Mouse (Mus musculus) bone marrow macrophage, adult 2 months (primary cell): ENCODE measurements around the gene G6pc. TPM values are rescaled to one million over a fixed set of nuclear protein-coding genes. Genes with fewer than 3 reads are reported as not detected.
A peak's percentile ranks its signal among the peaks of the same experiment; 100 is the strongest.

Experiments used
- H3K27ac ChIP-seq: 2 replicates; pipeline ENCODE4 v1.5.1; 2012; ENCODE audit warnings: low read depth, low read length; ENCODE audit not compliant: insufficient read depth
- H3K4me1 ChIP-seq: 2 replicates; pipeline ENCODE4 v1.6.1; 2012; ENCODE audit warnings: low read length; ENCODE audit not compliant: control insufficient read depth, insufficient read depth
- H3K4me3 ChIP-seq: 2 replicates; pipeline ENCODE4 v1.5.1; 2012; ENCODE audit warnings: mild to moderate bottlenecking, low read length, moderate library complexity; ENCODE audit not compliant: insufficient read depth
- CTCF ChIP-seq: IDR thresholded peaks from 2 replicates; pipeline ENCODE4 v1.5.1; 2012; ENCODE audit warnings: low read depth, mild to moderate bottlenecking, low read length, moderate library complexity
- POLR2A ChIP-seq: IDR thresholded peaks from 2 replicates; pipeline ENCODE4 v1.6.1; 2012; ENCODE audit warnings: mild to moderate bottlenecking, low read depth, low read length, borderline replicate concordance
- polyA plus RNA-seq: library from polyadenylated mRNA; stranded (reverse); fragments of >200 nt; gene quantifications from 2 replicates; pipeline ENCODE4 v1.2.4, GENCODE M21; 2012; ENCODE audit not compliant: missing spikeins, insufficient read depth, insufficient read length

Gene G6pc
- polyA plus RNA-seq, 1 experiment: not detected

DNA sequence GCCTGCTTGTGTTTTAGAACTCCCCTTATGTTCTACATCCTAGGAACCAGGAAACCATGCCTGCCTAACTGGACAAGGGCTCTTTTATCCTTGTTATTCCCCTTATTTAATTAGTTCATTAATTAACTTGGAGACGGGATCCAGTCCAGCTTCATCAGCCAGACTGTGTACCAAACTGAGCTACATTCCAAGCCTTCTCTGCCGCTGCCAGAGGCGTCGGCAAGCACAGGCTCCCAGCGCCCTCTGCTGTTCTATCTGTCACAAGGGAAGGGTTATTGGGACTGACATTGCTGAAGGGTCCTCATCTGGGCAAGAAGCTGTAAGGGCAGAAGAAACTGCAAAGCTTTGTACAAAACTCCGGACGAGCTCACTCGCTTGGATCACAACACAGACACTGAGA is 27.7 kb downstream of the G6pc start:
- Histone ChIP-seq H3K4me3 (no peak overlapping the region), H3K4me1 (peaks cover 11% of the 10 kb centered on the region), H3K27ac (no peak overlapping the region)
- peak; percentile 76 for TF ChIP-seq CTCF
- TF ChIP-seq POLR2A: no peak

DNA sequence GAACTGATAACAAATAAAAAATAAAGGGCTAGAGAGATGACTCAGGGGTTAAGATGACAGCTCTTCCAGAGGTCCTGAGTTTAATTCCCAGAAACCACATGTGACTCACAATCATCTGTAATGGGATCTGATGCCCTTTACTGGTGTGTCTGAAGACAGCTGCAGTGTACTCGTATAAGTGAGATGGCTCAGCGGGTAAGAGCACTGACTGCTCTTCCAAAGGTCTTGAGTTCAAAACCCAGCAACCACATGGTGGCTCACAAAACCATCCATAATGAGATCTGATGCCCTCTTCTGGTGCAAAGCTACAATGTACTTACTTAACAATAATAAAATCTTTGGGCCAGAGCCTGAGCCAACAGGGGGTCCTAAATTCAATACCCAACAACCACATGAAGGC is 47.9 kb downstream of the G6pc start:
- TF ChIP-seq CTCF (no peak), POLR2A (no peak)
- H3K27ac ChIP-seq: no peak overlapping the region

DNA sequence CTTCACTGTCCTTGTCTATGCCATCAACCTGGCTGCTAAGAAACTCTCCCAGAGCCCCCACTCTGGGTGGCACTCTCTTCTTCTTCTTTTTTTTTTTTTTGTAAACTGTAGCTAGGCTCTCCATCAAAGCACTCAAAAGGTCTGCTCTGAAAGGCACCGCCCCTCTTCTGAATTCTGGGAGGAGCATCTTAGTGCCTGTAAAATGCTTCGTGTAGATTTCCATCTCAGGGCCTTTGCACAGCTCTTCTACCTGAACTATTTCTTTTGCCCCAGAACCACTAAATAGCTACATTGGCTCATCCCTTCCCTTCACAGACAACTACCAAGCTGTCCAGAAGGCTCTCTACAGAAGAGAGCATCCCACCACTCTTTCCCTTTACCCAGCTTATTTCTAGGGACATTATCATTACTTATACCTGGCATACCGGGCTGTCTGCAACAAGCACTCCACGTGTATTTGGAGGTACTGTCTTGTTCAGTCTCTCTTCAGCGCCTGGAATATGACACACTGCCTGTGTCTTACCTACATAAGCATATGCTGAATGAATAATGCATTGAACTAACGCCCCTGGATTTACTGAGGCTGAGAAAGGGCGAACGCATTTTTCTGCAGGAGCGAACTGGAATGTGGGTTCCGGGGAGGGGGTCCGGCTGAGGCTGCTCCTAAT is 49.2 kb downstream of the G6pc start:
- Histone ChIP-seq H3K27ac (no peak overlapping the region), H3K4me1 (peaks cover 5% of the 10 kb centered on the region), H3K4me3 (peak overlapping the region; percentile 69)
- TF ChIP-seq POLR2A: no peak
- no peak for TF ChIP-seq CTCF

More for the DNA sequence above, 47.9 kb downstream of the G6pc start:
- H3K4me3 ChIP-seq: no peak overlapping the region
- H3K4me1 ChIP-seq: peaks cover 5% of the 10 kb centered on the region

DNA sequence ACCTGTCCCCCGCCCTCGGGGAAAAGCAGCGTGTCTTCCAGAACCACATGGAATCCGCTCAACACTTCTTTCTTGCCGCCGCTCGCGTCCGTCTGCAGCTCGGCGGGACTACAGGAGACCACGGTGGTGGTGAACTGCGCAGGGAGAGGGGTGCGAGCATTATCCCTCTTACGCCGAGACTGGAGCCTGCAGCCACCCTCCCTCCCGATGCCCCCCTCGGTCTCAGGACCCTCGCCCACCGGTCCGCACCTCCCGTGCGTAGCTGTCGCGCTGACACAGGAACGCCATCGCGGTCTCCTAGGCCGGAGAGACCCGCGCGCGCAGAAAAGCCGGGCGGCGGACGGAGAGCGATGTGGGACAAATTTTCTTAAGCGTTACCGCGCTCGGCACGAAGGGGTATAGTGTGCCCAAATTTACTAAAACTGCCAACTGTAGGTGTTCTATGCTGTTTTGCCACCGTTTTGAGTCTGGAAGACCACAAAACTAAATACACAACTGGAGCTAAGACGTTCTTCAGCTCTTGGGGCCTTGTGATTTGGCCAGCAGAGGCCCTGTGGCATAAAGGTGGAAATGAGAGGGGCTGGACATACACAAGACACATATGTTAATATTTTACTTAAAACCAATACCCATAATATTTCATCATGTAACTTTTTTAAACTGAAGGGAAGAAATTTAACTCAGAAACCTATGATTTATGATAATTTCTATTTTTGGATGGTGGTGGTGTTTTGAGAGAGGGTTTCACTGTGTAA is 49.9 kb downstream of the G6pc start, which contains the start of gene Aarsd1:
Aarsd1 (minus strand) TSS at position 515 of the 755 bp plus-strand sequence.
- Histone ChIP-seq H3K27ac (0 out of 2 replicates have a peak within 1 kb of the TSS, but pooled peaks have one; percentile 27), H3K4me1 (peaks cover 5% of the 10 kb centered on the region), H3K4me3 (peak within 1 kb of the TSS; percentile 69)
- no peak for TF ChIP-seq POLR2A
- no peak for TF ChIP-seq CTCF

DNA sequence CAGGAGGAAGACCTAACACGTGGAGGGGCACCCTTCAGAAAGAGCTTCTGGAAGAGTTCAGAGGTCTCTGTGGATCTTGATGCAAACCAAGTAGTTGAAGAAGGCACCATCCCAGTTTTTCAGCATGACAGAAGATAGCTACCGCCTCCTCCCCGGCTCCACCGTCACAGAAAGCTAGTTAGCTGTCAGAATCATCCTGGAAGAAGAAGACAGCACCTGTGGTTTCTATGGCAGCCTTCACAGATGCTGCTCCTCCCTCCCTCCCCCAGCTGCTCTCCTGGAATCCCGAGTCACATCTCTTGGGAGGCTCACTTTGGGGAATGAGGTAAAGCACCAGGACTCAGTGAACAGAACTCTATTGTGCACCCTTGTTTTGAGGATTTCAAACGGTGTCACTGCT is 51.6 kb downstream of the G6pc start:
- Histone ChIP-seq H3K4me3 (no peak overlapping the region), H3K4me1 (peaks cover 10% of the 10 kb centered on the region), H3K27ac (no peak overlapping the region)
- TF ChIP-seq CTCF (no peak), POLR2A (no peak)

DNA sequence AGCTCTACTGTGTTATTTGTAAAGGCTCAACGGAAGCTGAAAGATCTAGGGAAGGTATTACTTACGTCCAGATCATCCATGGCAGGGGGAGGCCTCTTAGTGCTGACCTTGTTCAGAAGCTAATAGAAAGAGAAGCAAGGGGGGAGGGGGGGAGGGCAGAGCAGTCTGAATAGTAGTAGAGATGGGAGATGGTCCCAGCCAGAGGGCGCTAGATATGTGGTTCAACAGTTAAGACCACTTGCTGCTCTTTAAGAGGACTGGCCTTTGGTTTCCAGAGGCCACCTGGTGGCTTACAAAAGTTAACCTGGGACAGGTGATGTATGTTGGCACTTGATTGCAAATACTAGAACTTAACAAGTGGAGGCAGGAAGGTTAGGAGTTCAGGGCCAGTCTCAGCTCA is 52.2 kb downstream of the G6pc start:
- TF ChIP-seq POLR2A (no peak), CTCF (no peak)
- Histone ChIP-seq H3K27ac (no peak overlapping the region), H3K4me3 (no peak overlapping the region), H3K4me1 (peaks cover 14% of the 10 kb centered on the region)

DNA sequence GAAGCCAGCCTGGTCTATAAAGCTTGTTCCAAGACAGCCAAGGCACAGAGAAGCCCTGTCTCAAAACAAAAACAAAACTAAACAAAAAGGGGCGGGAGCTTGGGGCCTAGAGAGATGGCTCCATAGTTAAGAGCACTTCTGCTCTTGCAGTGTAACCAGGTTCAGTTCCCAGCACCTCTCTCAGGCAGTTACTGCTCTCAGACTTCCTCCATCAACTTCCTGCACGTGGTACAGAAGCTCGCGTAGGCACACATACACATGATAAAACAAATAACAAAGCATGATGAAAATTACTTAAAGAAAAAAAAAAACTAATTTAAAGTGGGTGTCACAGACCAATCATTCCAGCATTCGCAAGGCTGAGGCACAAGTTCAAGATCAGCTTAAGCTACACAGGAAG is 52.8 kb downstream of the G6pc start:
- H3K27ac ChIP-seq: no peak overlapping the region
- TF ChIP-seq CTCF (no peak), POLR2A (no peak)
- no peak overlapping the region for H3K4me3 ChIP-seq
- peaks cover 14% of the 10 kb centered on the region for H3K4me1 ChIP-seq

DNA sequence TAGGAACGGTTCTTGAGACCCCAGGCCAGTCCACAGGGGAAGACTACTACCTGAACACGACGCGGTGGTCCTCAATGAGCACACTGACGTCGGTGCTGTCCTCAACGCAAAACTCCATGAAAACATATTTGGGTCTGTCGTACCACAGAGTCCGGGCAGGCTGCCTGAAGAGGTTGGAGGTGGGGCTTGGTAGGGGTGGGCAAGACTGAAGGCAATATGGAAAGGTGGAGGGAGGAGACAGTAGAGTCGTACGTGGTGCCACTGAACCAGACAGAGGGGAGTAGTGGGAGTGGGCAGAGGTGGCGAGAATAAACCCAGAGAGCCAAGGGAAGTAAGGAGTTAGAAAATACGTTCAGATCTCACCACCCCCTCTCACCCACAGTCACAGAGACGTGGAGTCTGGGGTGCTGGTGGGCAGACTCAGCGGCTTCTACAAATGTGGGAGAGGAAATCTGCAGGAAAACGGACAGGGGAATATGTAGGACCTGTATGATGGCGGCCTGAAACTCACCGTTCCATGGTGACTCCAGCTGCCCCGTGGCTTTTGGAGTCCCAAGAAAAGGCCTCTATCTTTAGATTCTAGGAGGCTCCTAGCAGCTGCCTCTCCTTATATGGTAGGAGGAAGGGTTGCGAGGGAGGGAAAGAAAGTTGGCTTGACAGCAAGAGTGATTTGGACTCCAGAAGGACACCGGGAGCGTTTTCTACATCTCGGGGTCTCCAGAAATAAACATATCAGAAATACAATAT is 56.9 kb downstream of the G6pc start, which contains the start of gene Gm27029:
Gm27029 (minus strand) TSS at position 692 of the 747 bp plus-strand sequence.
- TF ChIP-seq CTCF (no peak), POLR2A (no peak)
- Histone ChIP-seq H3K27ac (peak within 1 kb of the TSS; percentile 62), H3K4me3 (peak within 1 kb of the TSS; percentile 85), H3K4me1 (peaks cover 17% of the 10 kb centered on the region)

DNA sequence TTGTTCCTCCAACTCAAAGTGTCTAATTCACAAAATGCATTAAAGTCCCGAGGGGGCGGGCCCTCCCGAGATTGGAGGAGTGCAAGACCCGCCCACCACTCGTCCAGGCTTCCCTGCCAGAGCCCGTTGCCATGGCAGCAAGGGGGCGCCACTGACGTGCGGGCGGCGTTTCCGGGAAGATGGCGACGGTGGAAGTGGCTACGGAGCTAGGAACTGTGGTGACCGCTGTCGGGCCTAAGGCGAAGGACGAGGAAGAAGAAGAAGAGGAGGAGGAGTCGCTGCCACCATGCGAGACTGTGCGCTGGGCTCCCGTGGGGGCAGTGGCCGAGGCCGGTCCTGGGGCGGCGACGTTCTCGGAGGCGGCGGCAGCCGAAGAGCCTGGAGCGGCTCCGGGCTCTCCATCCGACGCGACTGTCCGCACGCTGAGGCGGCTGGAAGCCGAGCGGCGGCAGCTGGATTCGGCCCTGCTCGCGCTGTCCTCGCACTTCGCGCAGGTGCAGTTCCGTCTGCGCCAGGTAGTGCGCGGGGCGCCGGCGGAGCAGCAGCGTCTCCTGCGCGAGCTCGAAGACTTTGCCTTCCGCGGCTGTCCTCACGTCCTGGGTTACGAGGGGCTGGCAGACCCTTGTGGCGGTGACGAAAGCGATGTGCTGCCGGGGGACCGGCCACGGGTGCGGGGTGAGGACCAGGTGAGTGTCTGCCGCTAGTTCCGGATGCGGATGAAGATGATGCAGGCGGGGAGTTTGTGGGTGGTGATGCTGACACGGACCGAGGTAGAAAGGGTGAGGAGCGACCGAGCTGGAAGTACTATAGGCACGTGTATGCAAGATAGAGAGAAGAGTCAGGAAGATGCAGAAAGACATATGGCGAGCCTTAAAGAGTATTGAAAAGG is 57.8 kb downstream of the G6pc start, which contains the start of the genes Rundc1 and Ptges3l:
Rundc1 (plus strand) TSS at position 161 of the 889 bp plus-strand sequence.
Ptges3l (minus strand) TSS at position 409 of the 889 bp plus-strand sequence.
- H3K27ac ChIP-seq: peak within 1 kb of the TSS; percentile 62
- H3K4me3 ChIP-seq: peak within 1 kb of the TSS; percentile 85
- TF ChIP-seq POLR2A (no peak), CTCF (no peak)
- peaks cover 17% of the 10 kb centered on the region for H3K4me1 ChIP-seq
